Mouse (Mus musculus) frontal cortex, adult (tissue): ENCODE measurements around the gene Atp7b.
A peak's percentile ranks its signal among the peaks of the same experiment; 100 is the strongest.

Experiments used
- ATAC-seq: cut with Nextera tagmentation; 2 replicates; pipeline ENCODE4 v1.9.2; 2017; ENCODE audit warnings: mild to moderate bottlenecking, moderate library complexity, mixed read lengths; ENCODE audit not compliant: low TSS enrichment

The Atp7b gene

GRCm38 (mm10) chr8:22025241-22025640, 34.9 kb downstream of the Atp7b start:
- no peak for ATAC-seq

DNA sequence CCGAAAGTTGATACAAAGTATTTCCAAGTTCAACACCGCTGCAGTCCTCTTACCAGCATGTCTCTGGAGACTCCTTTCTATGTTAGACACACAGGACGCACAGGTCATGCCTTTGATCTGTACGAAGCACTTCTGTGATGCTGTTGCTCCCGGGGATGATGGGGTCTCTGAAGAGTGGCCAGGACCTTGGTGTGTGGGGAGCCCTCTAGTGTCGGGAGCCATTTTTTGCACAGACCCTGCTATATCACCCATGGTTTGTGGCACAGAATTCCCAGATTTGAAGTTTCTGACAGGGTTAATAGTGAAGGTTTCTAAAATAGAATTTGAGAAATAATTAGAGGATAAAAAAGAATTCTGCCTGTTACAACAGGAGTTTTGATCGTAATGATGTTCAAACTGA, 37.9 kb downstream of the Atp7b start:
- no peak for ATAC-seq

DNA sequence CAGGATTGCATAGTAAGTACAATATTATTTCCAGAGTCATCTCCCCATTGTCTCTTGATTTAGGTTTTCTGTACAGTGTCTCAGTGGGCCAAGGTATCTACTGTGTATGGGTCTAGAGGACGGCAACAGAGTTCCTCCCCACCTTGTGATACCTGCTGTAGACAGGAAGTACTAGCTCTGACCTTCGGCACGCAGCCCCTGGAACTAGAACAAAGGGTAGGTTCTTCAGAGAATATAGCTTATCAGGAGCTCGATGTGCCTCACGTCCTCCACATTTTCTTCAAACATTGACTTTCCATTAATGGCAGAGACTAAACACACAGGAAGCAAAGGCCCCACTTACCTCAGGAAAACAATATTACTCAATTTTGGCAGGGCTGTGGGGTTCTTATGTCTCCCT, 40.6 kb downstream of the Atp7b start:
- ATAC-seq, result no peak

GRCm38 (mm10) chr8:22017731-22018130, 42.4 kb downstream of the Atp7b start:
- no peak for ATAC-seq

GRCm38 (mm10) chr8:22013034-22013707, 46.9 kb downstream of the Atp7b start:
- ATAC-seq, result peak; percentile 47; the same call in 1 of the 2 replicates

GRCm38 (mm10) chr8:22009403-22009802, 50.7 kb downstream of the Atp7b start:
- peak; percentile 62 for ATAC-seq

- no peak for ATAC-seq
Observed at GRCm38 (mm10) chr8:22006423-22006822, 53.7 kb downstream of the Atp7b start.

DNA sequence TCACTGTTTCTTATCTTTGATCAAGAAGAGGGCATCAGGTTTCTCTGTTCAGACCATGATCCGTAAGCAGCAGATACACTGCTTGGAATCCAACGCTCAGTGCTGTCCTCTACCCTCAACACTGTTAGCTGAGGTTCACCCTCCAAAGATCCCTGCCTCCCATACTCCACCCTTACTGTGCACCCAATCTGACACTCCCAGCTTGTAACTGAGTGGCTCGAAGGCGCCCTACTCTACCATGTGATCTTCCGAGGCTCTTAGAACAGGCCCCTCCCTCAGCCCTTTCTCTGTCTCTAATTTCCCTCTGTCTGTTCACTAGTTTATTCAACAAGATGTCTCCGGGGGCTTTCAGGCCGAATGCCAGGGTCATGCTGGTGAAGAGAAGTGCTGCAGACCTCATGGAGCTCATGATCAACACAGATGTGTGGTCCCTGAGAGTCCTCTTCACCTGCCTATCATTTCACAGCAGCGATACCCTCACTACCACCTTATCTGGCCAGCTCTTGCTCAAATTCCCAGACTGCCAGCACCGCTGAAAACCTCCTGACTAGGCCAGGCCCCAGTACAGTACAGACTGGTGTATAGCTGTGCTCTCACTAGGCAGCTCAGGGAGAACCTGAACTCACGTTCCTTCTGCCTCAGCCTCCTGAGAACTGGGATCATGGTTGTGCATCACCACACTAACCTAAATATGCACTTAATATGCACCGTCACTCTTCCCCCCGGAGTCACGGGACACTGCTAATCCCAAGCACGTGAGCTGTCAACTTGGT, 55.2 kb downstream of the Atp7b start:
- ATAC-seq, result no peak

DNA sequence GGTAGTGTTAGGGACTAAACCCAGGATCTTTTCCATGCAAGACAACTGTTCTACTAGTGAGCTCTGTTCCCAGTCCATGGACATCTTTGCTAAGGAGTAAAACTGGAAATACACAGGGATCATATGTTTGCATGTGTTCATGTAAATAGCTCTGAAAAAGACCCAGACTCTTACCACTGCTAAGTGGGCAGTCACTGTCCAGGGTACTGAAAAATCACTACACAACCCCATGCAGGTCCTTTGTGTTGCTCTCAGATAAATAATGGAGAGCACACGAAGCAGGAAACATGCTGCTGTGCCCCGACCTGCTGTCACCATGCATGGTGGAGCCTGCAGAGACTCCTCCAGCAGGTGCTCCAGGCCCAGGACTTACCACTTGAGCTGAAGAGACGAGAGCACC, 64.9 kb downstream of the Atp7b start:
- ATAC-seq, result no peak

DNA sequence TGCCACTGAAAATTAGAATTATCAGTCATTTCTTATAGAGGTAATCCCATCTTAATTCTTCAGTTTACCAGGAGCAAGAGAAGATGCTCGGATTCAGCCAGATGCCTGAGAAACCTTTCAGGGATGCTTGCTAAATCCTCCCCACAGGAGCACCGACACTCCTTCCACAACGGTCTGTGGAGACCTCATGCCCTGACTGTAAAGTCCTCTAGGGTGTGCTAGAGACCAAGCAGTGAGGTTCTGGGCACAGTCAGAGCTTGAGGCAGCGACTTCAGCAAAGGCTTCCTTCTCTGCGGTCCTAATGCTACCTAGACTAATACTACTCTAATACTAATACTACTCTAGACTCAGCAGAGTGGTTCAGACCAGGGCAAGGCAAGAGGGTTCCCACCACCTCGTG, 67.9 kb downstream of the Atp7b start:
- ATAC-seq, result peak; percentile 99

GRCm38 (mm10) chr8:21981664-21982337, 78.3 kb downstream of the Atp7b start:
- peak; percentile 99 for ATAC-seq

DNA sequence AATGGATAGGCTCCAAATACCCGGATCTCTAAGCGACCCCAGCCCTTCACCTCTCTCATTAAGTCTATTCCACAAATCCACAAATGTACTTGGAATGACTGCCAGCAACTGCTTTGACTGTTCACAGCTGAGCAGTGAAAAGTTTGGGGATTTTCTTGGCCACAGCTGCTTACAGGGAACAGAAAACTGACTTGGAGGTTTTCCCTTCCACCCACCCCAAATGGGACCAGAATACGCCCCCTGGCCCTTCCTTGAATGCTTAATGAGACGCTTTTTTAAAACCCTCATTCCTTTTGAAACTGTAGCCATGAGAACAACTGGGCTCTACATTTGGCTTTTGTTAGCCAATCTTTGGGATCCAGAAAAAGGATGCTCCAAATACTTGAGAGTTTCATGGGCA, 81.9 kb downstream of the Atp7b start:
- peak; percentile 66 for ATAC-seq

- ATAC-seq, result no peak
Observed at GRCm38 (mm10) chr8:21969475-21969874, 90.6 kb downstream of the Atp7b start, which contains the start of gene Ccdc70. Ccdc70 (plus strand) TSS chr8:21969775.

GRCm38 (mm10) chr8:21966646-21967045, 93.5 kb downstream of the Atp7b start:
- no peak for ATAC-seq

DNA sequence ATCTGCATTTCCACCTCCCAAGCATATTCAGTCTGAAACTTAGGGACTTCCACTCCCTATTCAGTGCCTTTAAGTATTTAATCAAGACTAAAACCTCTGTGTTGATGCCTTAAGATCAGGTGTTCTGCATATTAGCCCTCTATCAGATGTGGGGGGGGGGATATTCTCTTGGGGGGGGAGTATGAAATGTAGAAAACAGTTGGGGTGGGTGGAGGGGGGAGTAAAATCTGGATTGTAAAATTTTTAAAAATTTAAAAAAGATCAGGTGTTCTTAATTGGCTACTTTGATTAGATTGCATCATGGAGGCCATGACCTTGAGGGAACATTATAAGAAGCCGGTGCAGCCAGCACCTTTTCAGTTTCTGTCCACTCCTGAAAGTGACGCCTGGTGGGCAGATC, 101.7 kb downstream of the Atp7b start, which contains the start of gene Fam90a1a:
TSS of gene Fam90a1a (plus strand) at position 301 of the 400 bp plus-strand sequence.
- ATAC-seq, result no peak

DNA sequence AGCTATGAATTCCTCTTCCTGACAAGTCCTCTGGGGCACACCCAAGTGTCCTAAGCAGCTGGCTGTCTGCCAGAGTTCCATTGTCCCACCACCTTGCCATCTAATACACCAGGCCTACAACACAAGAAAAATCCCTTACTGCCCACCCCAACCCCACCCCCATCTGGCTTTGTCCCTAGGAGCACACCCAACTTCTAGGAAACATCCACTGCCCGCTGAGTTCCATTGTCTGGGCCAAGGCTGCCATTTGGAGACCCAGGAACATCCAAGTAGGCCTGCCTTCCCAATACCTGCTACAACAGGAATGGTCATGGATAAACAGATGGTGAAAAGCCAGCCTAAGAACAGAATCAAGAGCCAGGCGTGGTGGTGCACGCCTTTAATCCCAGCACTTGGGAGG, 103.8 kb downstream of the Atp7b start:
- ATAC-seq, result no peak

- ATAC-seq, result peak; percentile 65
Observed at GRCm38 (mm10) chr8:21955321-21955720, 104.8 kb downstream of the Atp7b start.

- no peak for ATAC-seq
Observed at GRCm38 (mm10) chr8:21947311-21948017, 112.6 kb downstream of the Atp7b start.

DNA sequence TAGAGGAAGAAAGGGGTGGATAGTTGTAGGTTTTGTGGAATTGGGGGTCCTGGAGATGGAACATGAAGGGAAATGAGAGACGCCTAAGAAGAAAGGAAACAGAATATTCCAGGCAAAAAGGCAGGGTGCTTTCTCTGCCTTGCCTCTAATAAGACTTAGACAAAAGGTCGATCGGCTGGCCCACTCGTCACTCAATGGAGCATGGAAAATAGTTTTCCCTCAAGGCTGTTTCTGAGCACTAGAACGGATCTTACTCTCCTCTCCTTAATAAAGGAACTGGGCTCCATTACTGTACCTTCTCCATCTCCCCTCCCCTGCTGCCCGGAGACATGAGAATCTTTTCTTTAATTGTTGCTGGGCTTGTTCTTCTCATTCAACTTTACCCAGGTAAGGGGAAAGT, 113.6 kb downstream of the Atp7b start, which contains the start of gene Defb13:
TSS of gene Defb13 (plus strand) at position 301 of the 400 bp plus-strand sequence.
- ATAC-seq, result no peak
